Mouse (Mus musculus) limb, embryonic 14.5 days (tissue): ENCODE results near the gene Pdzd2. TPM values are rescaled to one million over a fixed set of nuclear protein-coding genes. Genes with fewer than 3 reads are reported as not detected.

ENCODE experiments used
- ATAC-seq: fragments of 200-750 bp; cut with Nextera tagmentation; 2 replicates; pipeline ENCODE4 v1.8.0; 2017; ENCODE audit warnings: low read depth, moderate number of reproducible peaks, moderate TSS enrichment; ENCODE audit not compliant: low FRiP score
- DNase-seq: peaks from one replicate; pipeline ENCODE4 v3.0.0-alpha.2; 2015; ENCODE audit warnings: low spot score
- H3K27ac ChIP-seq: fragments of 300-500 bp; sonication (generic); replicated peaks from 2 replicates; pipeline ENCODE4 v1.5.1; 2014; ENCODE audit warnings: low read depth, mild to moderate bottlenecking, low read length, moderate library complexity, mixed read lengths
- H3K27me3 ChIP-seq: fragments of 300-500 bp; sonication (generic); 2 replicates; pipeline ENCODE4 v1.6.1; 2014; ENCODE audit warnings: low read length, mixed read lengths; ENCODE audit not compliant: control insufficient read depth, insufficient read depth
- H3K36me3 ChIP-seq: fragments of 300-500 bp; sonication (generic); 2 replicates; pipeline ENCODE4 v1.6.1; 2014; ENCODE audit warnings: mild to moderate bottlenecking, low read length, moderate library complexity, mixed read lengths; ENCODE audit not compliant: control insufficient read depth, insufficient read depth
- H3K4me1 ChIP-seq: fragments of 300-500 bp; sonication (generic); 2 replicates; pipeline ENCODE4 v1.6.1; 2014; ENCODE audit warnings: antibody characterized with exemption, low read length, mixed read lengths; ENCODE audit not compliant: control insufficient read depth, insufficient read depth
- H3K4me2 ChIP-seq: fragments of 300-500 bp; sonication (generic); replicated peaks from 2 replicates; pipeline ENCODE4 v1.6.1; 2014; ENCODE audit warnings: low read depth, mild to moderate bottlenecking, low read length, moderate library complexity; ENCODE audit not compliant: severe bottlenecking
- H3K4me3 ChIP-seq: fragments of 300-500 bp; sonication (generic); replicated peaks from 2 replicates; pipeline ENCODE4 v1.5.1; 2014; ENCODE audit warnings: low read length
- H3K9ac ChIP-seq: fragments of 300-500 bp; sonication (generic); 2 replicates; pipeline ENCODE4 v1.6.1; 2014; ENCODE audit warnings: mild to moderate bottlenecking, low read depth, low read length, moderate library complexity; ENCODE audit not compliant: severe bottlenecking
- H3K9me3 ChIP-seq: fragments of 300-500 bp; sonication (generic); 2 replicates; pipeline ENCODE4 v1.6.1; 2016; ENCODE audit warnings: low read length; ENCODE audit not compliant: control insufficient read depth
- POLR2A ChIP-seq: fragments of 200-500 bp; IDR thresholded peaks from 2 replicates; pipeline ENCODE4 v1.8.0; 2012; ENCODE audit warnings: inconsistent platforms, mild to moderate bottlenecking, moderate library complexity, borderline replicate concordance; ENCODE audit not compliant: insufficient read depth, insufficient read length; ENCODE audit errors: extremely low read depth
- WGBS: fragments of 180-500 bp; shearing (Covaris S2); extraction: QIAGEN DNeasy Blood & Tissue Kit; methylation state at CpG from one replicate; pipeline ENCODE4 v1.1.7; 2014; 5-methylcytosine and 5-hydroxymethylcytosine counted together
- polyA plus RNA-seq, 2 experiments: library from polyadenylated mRNA; depleted of rRNA in 1 of 2; stranded (reverse) in 1 of 2; unstranded in 1 of 2; fragments of >200 nt; fragmentation: Nextera tagmentation in 1 of 2; extraction: Ambion mirVana in 1 of 2; gene quantifications; 2 replicates each; pipeline versions ENCODE4 v1.2.1 to v1.2.3; 2012 to 2014

The Pdzd2 gene
- polyA plus RNA-seq, 2 experiments, result 14.6 to 26.4 TPM

- H3K27ac ChIP-seq, result no peak overlapping the region
- H3K4me1 ChIP-seq, result peaks cover 14% of the 10 kb centered on the region; the same call in 1 of the 2 replicates
- no peak overlapping the region for H3K9ac ChIP-seq
- no peak for ATAC-seq
- H3K36me3 ChIP-seq, result no peaks in the 10 kb centered on the region; the same call in 1 of the 2 replicates
- WGBS, result 90% methylated on average over 1 of the region's 1 CpGs
- no peak overlapping the region for H3K4me2 ChIP-seq
- no peaks in the 10 kb centered on the region for H3K9me3 ChIP-seq
- TF ChIP-seq POLR2A, result no peak
- H3K4me3 ChIP-seq, result no peak overlapping the region
- no peaks in the 10 kb centered on the region for H3K27me3 ChIP-seq
- DNase-seq, result no peak
These were observed 307.4 kb downstream of the Pdzd2 start for GRCm38 (mm10) chr15:12432320-12432719.

- H3K27me3 ChIP-seq, result no peaks in the 10 kb centered on the region
These were observed 308.0 kb downstream of the Pdzd2 start for GRCm38 (mm10) chr15:12431684-12432083.

GRCm38 (mm10) chr15:12431188-12431587 is 308.5 kb downstream of the Pdzd2 start:
- no peak overlapping the region for H3K27ac ChIP-seq
- WGBS, result 74% methylated on average over 3 of the region's 3 CpGs
- DNase-seq, result no peak
- H3K4me1 ChIP-seq, result peaks cover 14% of the 10 kb centered on the region; the same call in 1 of the 2 replicates
- H3K27me3 ChIP-seq, result no peaks in the 10 kb centered on the region
- ATAC-seq, result no peak
- H3K36me3 ChIP-seq, result no peaks in the 10 kb centered on the region; the same call in 1 of the 2 replicates
- H3K9me3 ChIP-seq, result no peaks in the 10 kb centered on the region
- no peak overlapping the region for H3K4me2 ChIP-seq
- no peak overlapping the region for H3K9ac ChIP-seq
- no peak overlapping the region for H3K4me3 ChIP-seq
- no peak for TF ChIP-seq POLR2A

More at GRCm38 (mm10) chr15:12431684-12432083, 308.0 kb downstream of the Pdzd2 start:
- Histone ChIP-seq H3K36me3 (no peaks in the 10 kb centered on the region; the same call in 1 of the 2 replicates), H3K4me2 (no peak overlapping the region), H3K4me1 (peaks cover 14% of the 10 kb centered on the region; the same call in 1 of the 2 replicates), H3K9ac (no peak overlapping the region), H3K9me3 (no peaks in the 10 kb centered on the region), H3K27ac (no peak overlapping the region), H3K4me3 (no peak overlapping the region)
- WGBS, result 72% methylated on average over 7 of the region's 7 CpGs
- DNase-seq, result no peak
- TF ChIP-seq POLR2A, result no peak
- no peak for ATAC-seq

- DNase-seq (no peak), ATAC-seq (no peak)
- H3K4me1 ChIP-seq, result peaks cover 14% of the 10 kb centered on the region; the same call in 1 of the 2 replicates
- no peaks in the 10 kb centered on the region for H3K9me3 ChIP-seq
- no peak for TF ChIP-seq POLR2A
- no peak overlapping the region for H3K4me2 ChIP-seq
- no peak overlapping the region for H3K27ac ChIP-seq
- H3K36me3 ChIP-seq, result no peaks in the 10 kb centered on the region
- no peaks in the 10 kb centered on the region for H3K27me3 ChIP-seq
- no peak overlapping the region for H3K4me3 ChIP-seq
- 85% methylated on average over 4 of the region's 4 CpGs for WGBS
- H3K9ac ChIP-seq, result no peak overlapping the region
These were observed 309.1 kb downstream of the Pdzd2 start for GRCm38 (mm10) chr15:12430670-12431069.

- Histone ChIP-seq H3K36me3 (no peaks in the 10 kb centered on the region), H3K27ac (no peak overlapping the region), H3K9ac (no peak overlapping the region), H3K9me3 (no peaks in the 10 kb centered on the region), H3K4me3 (no peak overlapping the region), H3K4me2 (no peak overlapping the region), H3K27me3 (no peaks in the 10 kb centered on the region), H3K4me1 (peaks cover 13% of the 10 kb centered on the region; the same call in 1 of the 2 replicates)
- no peak for TF ChIP-seq POLR2A
- ATAC-seq (no peak), DNase-seq (no peak)
- 53% methylated on average over 7 of the region's 7 CpGs for WGBS
These were observed 309.9 kb downstream of the Pdzd2 start for GRCm38 (mm10) chr15:12429572-12430431.
